Mouse (Mus musculus): ENCODE measurements around the gene Irgm1.

GRCm38 (mm10) chr11:48843202-48843601 is 28.3 kb downstream of the Irgm1 start:
- no peak for TF ChIP-seq CTCF (IDR thresholded peaks at IDR 0.05; ENCODE audit: low read depth, low read length)
- TF ChIP-seq EP300 (IDR thresholded peaks at IDR 0.05; ENCODE audit: insufficient read depth, low read depth, low read length), result no peak
- TF ChIP-seq POLR2A (IDR thresholded peaks at IDR 0.05; ENCODE audit: insufficient read depth, low read length), result no peak

Data from ES-Bruce4 (cell line).